Mouse (Mus musculus): ENCODE measurements around the gene Mgat4d. TPM values are rescaled to one million over a fixed set of nuclear protein-coding genes. Genes with fewer than 3 reads are reported as not detected.

Mgat4d gene
- total RNA-seq, 2 experiments from 2014 or later = not detected

Other genes with a start within 250 kb of the Mgat4d start
- gene Tbc1d9, start 183.1 kb upstream of the Mgat4d start, total RNA-seq (2021) = 100 to 1,000 TPM in 1 of 2 experiments, 10 to 100 TPM in 1; 98.4 to 106 TPM
- 1 to 10 TPM; 1.6 to 2.3 TPM for gene Gm10645, start 182.3 kb upstream of the Mgat4d start, total RNA-seq (2021)
- gene Ucp1, start 58.1 kb upstream of the Mgat4d start, total RNA-seq (2021) = not detected
- 10 to 100 TPM; 12.1 to 15.1 TPM for gene Elmod2, start 16.0 kb upstream of the Mgat4d start, total RNA-seq (2021)
- 10 to 100 TPM in 1 of 2 experiments, 1 to 10 TPM in 1; 8.3 to 10.4 TPM for gene Clgn, start 41.4 kb downstream of the Mgat4d start, total RNA-seq (2021)
- gene Scoc, start 109.9 kb downstream of the Mgat4d start, total RNA-seq (2021) = 100 to 1,000 TPM; 207 to 231 TPM
- not detected for gene Olfr370, start 187.3 kb downstream of the Mgat4d start, total RNA-seq (2021)
- gene Ndufb7, start 218.2 kb downstream of the Mgat4d start, total RNA-seq (2021) = 100 to 1,000 TPM; 134 to 156 TPM

All from left cerebral cortex, postnatal 36 days (tissue).